Mouse (Mus musculus): ENCODE results near the gene Sbsn.

GRCm38 (mm10) chr7:30787377-30788022 lies 36.2 kb downstream of the Sbsn start, which contains the start of gene Krtdap:
- TF ChIP-seq GATA1 (IDR thresholded peaks at IDR 0.05; ENCODE audit: low read length), result no peak
- no peak for TF ChIP-seq TAL1 (IDR thresholded peaks at IDR 0.05; ENCODE audit: low read length)
